Mouse (Mus musculus): Measurements from ENCODE around the gene Atxn2. TPM values are rescaled to one million over a fixed set of nuclear protein-coding genes. Genes with fewer than 3 reads are reported as not detected.

The Atxn2 gene
- total and polyA plus RNA-seq, 2 experiments from 2014 or later = 102 to 103 TPM

DNA sequence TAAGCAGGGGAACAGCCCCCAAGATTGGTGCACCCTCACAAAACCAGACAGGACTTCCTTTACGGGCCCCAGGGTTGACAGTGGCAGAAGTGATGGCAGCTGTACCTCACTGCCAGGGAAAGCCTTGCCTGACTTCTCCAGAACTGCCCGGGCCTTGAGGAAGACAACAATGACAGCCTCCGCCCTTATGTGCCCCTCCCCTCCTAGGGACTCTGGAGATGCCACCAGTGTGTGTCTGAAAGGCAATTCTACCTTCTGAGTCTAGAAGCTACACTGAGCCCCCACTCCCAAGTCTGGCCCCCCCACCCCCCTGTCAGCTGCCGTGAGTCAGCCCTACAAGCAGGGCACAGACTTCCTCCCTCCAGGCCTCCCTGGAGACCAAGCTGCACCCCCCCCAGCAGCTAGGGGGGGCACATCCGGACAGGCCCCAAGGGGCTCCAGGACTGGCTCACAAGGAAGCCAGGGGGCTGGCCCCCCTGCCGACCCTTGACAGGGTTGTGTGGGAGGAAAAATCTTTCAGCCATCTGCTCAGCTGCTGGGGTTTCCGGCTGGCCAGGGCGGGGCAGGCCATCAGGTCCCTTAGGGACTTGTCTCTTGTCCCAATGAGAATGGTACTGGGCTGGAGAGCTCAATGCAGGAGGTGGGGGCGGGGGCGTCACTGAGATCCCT is 122.6 kb downstream of the Atxn2 start:
- 51% methylated on average over 10 of the region's 10 CpGs for WGBS
- Histone ChIP-seq H3K9ac (replicated peaks; ENCODE audit: low read length, poor library complexity, severe bottlenecking) (no peak overlapping the region), H3K27ac (ENCODE audit: low read depth, low read length) (no peak overlapping the region), H3K9me3 (ENCODE audit: low read length) (no peaks in the 10 kb centered on the region), H3K4me2 (ENCODE audit: low read depth, low read length, poor library complexity, severe bottlenecking) (no peak overlapping the region), H3K4me1 (ENCODE audit: insufficient read depth, low read length) (peaks cover 16% of the 10 kb centered on the region), H3K4me3 (ENCODE audit: low read depth, low read length) (no peak overlapping the region), H3K36me3 (ENCODE audit: insufficient read depth, low read length) (no peaks in the 10 kb centered on the region), H3K27me3 (ENCODE audit: insufficient read depth, low read length) (peaks cover 18% of the 10 kb centered on the region)
- ATAC-seq (ENCODE audit: low FRiP score) (no peak), DNase-seq (ENCODE audit: low spot score) (no peak)
- no peak for TF ChIP-seq CTCF (IDR thresholded peaks at IDR 0.05)

DNA sequence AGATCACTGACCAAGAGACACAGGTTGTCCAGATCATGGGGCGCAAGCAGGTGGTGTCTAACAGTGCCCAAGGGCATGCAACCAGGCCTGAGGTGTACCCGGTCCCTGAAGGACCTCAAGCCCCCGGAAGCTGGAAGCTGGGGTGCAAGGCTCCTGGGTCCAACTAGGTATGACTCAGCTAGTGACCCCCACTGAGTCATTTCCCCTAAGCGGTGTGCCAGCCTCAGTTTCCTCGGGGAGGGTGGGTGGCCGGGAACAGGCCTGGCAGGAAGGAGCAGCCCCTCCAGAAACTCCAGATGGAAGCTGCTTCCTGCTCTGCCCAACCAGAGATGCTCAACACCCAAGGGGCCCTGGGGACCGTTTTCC is 123.1 kb downstream of the Atxn2 start:
- Histone ChIP-seq H3K27ac (ENCODE audit: low read depth, low read length) (no peak overlapping the region), H3K4me3 (ENCODE audit: low read depth, low read length) (no peak overlapping the region), H3K4me2 (ENCODE audit: low read depth, low read length, poor library complexity, severe bottlenecking) (no peak overlapping the region), H3K9me3 (ENCODE audit: low read length) (no peaks in the 10 kb centered on the region), H3K27me3 (ENCODE audit: insufficient read depth, low read length) (peaks cover 18% of the 10 kb centered on the region), H3K4me1 (ENCODE audit: insufficient read depth, low read length) (peaks cover 14% of the 10 kb centered on the region), H3K36me3 (ENCODE audit: insufficient read depth, low read length) (no peaks in the 10 kb centered on the region), H3K9ac (replicated peaks; ENCODE audit: low read length, poor library complexity, severe bottlenecking) (no peak overlapping the region)
- WGBS = 83% methylated on average over 7 of the region's 7 CpGs
- no peak for TF ChIP-seq CTCF (IDR thresholded peaks at IDR 0.05)
- ATAC-seq (ENCODE audit: low FRiP score) (no peak), DNase-seq (ENCODE audit: low spot score) (no peak)

DNA sequence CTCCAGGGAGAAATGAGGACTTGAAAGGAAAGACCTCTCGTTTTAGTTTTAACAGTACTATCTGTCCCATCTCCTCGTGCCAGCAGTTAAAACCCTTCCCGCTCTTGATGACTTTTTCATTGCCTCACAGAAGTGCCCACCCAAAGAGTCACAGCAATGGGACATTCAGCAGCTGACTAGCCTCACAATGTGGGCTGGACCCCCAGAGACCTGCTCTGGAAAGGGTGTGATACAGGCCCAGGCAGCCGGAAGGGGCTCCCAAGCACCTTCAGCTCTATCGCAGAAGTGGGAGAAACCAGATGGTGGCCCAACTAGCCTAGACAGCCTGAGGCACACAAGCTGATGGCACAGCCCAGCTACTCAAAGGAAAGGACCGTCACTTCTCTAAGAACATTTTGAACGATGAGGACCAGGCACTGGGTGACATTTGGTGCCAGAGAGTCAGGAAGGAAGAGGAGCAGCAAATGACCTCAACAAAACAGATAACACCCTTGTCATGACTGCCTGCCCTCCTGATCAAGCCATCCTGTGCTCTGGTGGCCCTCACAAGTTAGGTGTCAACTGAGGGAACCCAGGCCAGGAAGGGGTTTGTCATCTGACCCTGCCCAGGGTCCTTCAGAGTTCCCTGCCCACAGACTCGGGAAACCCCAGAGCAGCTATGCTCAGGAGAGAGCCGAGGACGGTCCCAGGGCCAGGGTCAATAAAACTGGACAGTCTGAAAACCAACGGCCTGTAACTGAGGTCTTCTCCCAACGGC is 124.0 kb downstream of the Atxn2 start:
- Histone ChIP-seq H3K9me3 (ENCODE audit: low read length) (no peaks in the 10 kb centered on the region), H3K4me2 (ENCODE audit: low read depth, low read length, poor library complexity, severe bottlenecking) (peak overlapping the region; percentile 94), H3K36me3 (ENCODE audit: insufficient read depth, low read length) (no peaks in the 10 kb centered on the region), H3K27ac (ENCODE audit: low read depth, low read length) (no peak overlapping the region), H3K9ac (replicated peaks; ENCODE audit: low read length, poor library complexity, severe bottlenecking) (peak overlapping the region; percentile 69), H3K4me3 (ENCODE audit: low read depth, low read length) (peak overlapping the region; percentile 76), H3K4me1 (ENCODE audit: insufficient read depth, low read length) (peaks cover 14% of the 10 kb centered on the region), H3K27me3 (ENCODE audit: insufficient read depth, low read length) (peaks cover 18% of the 10 kb centered on the region)
- WGBS = 52% methylated on average over 12 of the region's 12 CpGs
- DNase-seq (ENCODE audit: low spot score) (no peak), ATAC-seq (ENCODE audit: low FRiP score) (no peak)
- TF ChIP-seq CTCF (IDR thresholded peaks at IDR 0.05) = no peak

DNA sequence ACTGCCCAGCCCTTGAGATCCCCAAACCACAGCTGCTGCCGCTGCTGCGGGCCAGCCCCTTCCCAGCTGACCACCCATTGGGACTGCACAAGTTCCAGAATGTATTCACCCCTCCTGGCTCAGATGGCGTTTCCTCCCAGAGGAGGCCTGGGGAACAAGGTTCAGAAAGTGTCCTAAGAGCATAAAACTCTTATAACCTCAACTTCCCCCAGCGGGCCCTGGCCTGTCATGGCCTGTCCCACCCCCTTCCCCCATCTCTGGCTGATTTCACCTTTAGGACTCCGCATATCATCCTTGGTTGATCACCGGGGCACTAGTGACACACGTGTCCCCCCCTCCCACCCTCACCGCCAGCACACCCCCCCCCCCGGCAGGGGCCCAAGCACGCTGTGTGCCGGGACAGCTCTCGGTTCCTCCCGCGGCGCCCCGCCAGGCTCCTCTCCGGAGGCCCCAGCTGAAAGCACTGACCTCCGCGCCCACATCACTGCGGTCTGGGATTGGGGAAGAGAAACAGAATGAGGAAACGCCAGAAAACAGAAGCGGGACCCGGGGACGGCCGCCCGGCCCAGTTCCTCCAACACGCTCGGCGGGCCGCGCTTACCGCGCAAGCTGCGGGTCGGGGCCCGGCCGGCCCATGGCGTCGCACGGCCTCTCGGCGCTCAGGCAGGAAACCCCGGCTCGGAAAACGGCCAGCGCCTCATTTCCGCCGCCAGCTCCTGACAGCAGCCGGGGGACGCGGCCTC is 125.0 kb downstream of the Atxn2 start:
- Histone ChIP-seq H3K27me3 (ENCODE audit: insufficient read depth, low read length) (peaks cover 14% of the 10 kb centered on the region), H3K36me3 (ENCODE audit: insufficient read depth, low read length) (no peaks in the 10 kb centered on the region), H3K4me1 (ENCODE audit: insufficient read depth, low read length) (peaks cover 14% of the 10 kb centered on the region), H3K27ac (ENCODE audit: low read depth, low read length) (peak overlapping the region; percentile 32; the same call in 1 of the 2 replicates), H3K9me3 (ENCODE audit: low read length) (no peaks in the 10 kb centered on the region), H3K4me3 (ENCODE audit: low read depth, low read length) (peak overlapping the region; percentile 76), H3K9ac (replicated peaks; ENCODE audit: low read length, poor library complexity, severe bottlenecking) (peak overlapping the region; percentile 69), H3K4me2 (ENCODE audit: low read depth, low read length, poor library complexity, severe bottlenecking) (peak overlapping the region; percentile 94)
- DNase-seq (ENCODE audit: low spot score) = no peak
- no peak; the same call in 1 of the 2 replicates for ATAC-seq (ENCODE audit: low FRiP score)
- no peak for TF ChIP-seq CTCF (IDR thresholded peaks at IDR 0.05)
- under 1% methylated on average over 44 of the region's 51 CpGs for WGBS

DNA sequence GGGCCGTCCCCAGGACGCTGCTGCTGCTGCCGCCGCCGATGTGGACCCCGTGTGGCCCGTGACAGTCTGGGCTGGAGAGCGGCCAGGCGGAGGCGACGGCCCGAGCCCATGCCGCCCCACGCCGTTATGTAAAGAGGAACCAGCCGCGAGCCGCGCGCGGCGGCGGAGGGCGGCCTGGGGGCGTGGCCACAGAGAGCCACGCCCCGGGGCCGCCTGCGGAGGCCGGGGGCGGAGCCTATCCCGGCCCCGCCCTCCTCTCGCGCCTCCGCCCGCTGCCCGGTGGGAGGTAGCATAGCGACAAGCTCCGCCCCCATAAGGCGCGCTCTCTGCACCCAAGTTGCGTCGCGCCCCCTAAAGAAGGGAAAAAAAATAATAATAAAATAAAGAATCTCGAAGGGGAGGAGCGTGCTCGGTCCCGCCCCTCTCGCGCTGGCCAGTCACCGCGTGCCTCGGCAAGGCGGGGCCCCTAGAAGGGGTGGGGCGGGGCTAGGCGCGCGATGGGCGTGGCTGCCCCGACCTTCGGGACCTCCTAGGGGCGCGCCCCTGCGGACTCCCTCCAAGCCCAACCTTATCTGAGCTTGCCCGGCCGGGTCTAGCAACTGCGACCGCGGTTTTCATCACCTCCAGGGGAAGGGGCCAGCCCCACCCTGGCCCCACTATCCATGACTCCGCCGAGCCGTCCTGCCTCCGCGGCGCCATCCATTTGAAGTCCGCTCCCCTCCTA is 125.7 kb downstream of the Atxn2 start:
- H3K27ac ChIP-seq (ENCODE audit: low read depth, low read length) = peak overlapping the region; percentile 32; the same call in 1 of the 2 replicates
- DNase-seq (ENCODE audit: low spot score) (peak; percentile 80), ATAC-seq (ENCODE audit: low FRiP score) (peak; percentile 60)
- H3K9me3 ChIP-seq (ENCODE audit: low read length) = no peaks in the 10 kb centered on the region
- WGBS = 1% methylated on average over 60 of the region's 77 CpGs
- TF ChIP-seq CTCF (IDR thresholded peaks at IDR 0.05) = no peak
- H3K27me3 ChIP-seq (ENCODE audit: insufficient read depth, low read length) = peaks cover 14% of the 10 kb centered on the region
- H3K36me3 ChIP-seq (ENCODE audit: insufficient read depth, low read length) = no peaks in the 10 kb centered on the region
- peak overlapping the region; percentile 76 for H3K4me3 ChIP-seq (ENCODE audit: low read depth, low read length)
- H3K4me2 ChIP-seq (ENCODE audit: low read depth, low read length, poor library complexity, severe bottlenecking) = peak overlapping the region; percentile 94
- peak overlapping the region; percentile 69 for H3K9ac ChIP-seq (replicated peaks; ENCODE audit: low read length, poor library complexity, severe bottlenecking)
- peaks cover 14% of the 10 kb centered on the region for H3K4me1 ChIP-seq (ENCODE audit: insufficient read depth, low read length)

Measured in midbrain, postnatal 0 days (tissue).